Mouse (Mus musculus): ENCODE results near the gene Phf23.

Gene Phf23

GRCm38 (mm10) chr11:69970775-69971174 lies 24.8 kb upstream of the Phf23 start:
- no peak for DNase-seq (ENCODE audit: low read depth)

GRCm38 (mm10) chr11:69974907-69975306 lies 20.7 kb upstream of the Phf23 start:
- DNase-seq (ENCODE audit: low read depth), result no peak

GRCm38 (mm10) chr11:69976271-69976670 lies 19.3 kb upstream of the Phf23 start:
- DNase-seq (ENCODE audit: low read depth), result no peak

- DNase-seq (ENCODE audit: low read depth), result no peak
These were observed 15.8 kb upstream of the Phf23 start for GRCm38 (mm10) chr11:69979827-69980195.

- peak; percentile 100 for DNase-seq (ENCODE audit: low read depth)
These were observed 15.1 kb upstream of the Phf23 start for GRCm38 (mm10) chr11:69980196-69981140.

GRCm38 (mm10) chr11:69981141-69981762 lies 14.3 kb upstream of the Phf23 start, which contains the start of gene Ctdnep1:
Gene Ctdnep1, plus strand, starts transcription at chr11:69981156.
- DNase-seq (ENCODE audit: low read depth), result no peak

- DNase-seq (ENCODE audit: low read depth), result no peak
These were observed 13.4 kb upstream of the Phf23 start, which contains the start of gene Elp5 for GRCm38 (mm10) chr11:69982225-69982624. Gene Elp5, minus strand, starts transcription at chr11:69982517.

GRCm38 (mm10) chr11:69982877-69983276 lies 12.7 kb upstream of the Phf23 start:
- DNase-seq (ENCODE audit: low read depth), result no peak

GRCm38 (mm10) chr11:69983377-69983776 lies 12.2 kb upstream of the Phf23 start:
- DNase-seq (ENCODE audit: low read depth), result no peak

- no peak for DNase-seq (ENCODE audit: low read depth)
These were observed 11.1 kb upstream of the Phf23 start for GRCm38 (mm10) chr11:69984431-69984830.

GRCm38 (mm10) chr11:69989949-69990348 lies 5.6 kb upstream of the Phf23 start:
- DNase-seq (ENCODE audit: low read depth), result no peak

GRCm38 (mm10) chr11:69990850-69991691 lies 4.5 kb upstream of the Phf23 start, which contains the start of gene Gabarap:
Gene Gabarap, plus strand, starts transcription at chr11:69991143.
- peak; percentile 98 for DNase-seq (ENCODE audit: low read depth)

- no peak for DNase-seq (ENCODE audit: low read depth)
These were observed 3.9 kb upstream of the Phf23 start for GRCm38 (mm10) chr11:69991711-69992110.

GRCm38 (mm10) chr11:69992396-69992795 lies 3.2 kb upstream of the Phf23 start:
- no peak for DNase-seq (ENCODE audit: low read depth)

GRCm38 (mm10) chr11:69992932-69993331 lies 2.6 kb upstream of the Phf23 start:
- DNase-seq (ENCODE audit: low read depth), result no peak

- no peak for DNase-seq (ENCODE audit: low read depth)
These were observed 1.0 kb upstream of the Phf23 start for GRCm38 (mm10) chr11:69994401-69995090.

- DNase-seq (ENCODE audit: low read depth), result peak; percentile 65
These were observed 834 bp downstream of the Phf23 start for GRCm38 (mm10) chr11:69996161-69997061.

- DNase-seq (ENCODE audit: low read depth), result peak; percentile 81
These were observed 1.5 kb downstream of the Phf23 start for GRCm38 (mm10) chr11:69997070-69997509.

- DNase-seq (ENCODE audit: low read depth), result no peak
These were observed 3.3 kb downstream of the Phf23 start for GRCm38 (mm10) chr11:69998567-69999491.

Data from 416B (cell line).